Mouse (Mus musculus): ENCODE data around the gene Nfatc2.
A peak's percentile ranks its signal among the peaks of the same experiment; 100 is the strongest.

The Nfatc2 gene

DNA sequence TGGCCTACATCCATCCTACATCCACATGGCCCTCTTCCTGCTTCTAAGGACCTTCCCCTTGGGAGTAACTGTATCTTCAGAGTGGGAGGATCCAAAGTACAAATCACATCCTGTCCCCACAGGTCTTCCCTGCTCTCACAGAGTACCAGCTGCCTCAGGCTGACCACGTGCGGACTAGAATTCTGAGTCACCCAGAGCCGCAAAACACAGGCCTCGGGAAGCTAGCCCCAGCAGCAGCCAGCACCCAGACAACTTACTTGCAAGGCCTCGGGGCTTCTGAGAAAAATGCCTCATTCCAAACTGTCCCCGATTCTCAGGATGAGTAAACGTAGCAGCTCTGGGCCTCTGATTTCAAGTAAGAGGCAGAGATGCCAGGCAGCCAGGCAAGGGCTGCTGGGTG, 109.7 kb downstream of the Nfatc2 start:
- peak; percentile 99 for DNase-seq (ENCODE audit: low read depth, low spot score)

DNA sequence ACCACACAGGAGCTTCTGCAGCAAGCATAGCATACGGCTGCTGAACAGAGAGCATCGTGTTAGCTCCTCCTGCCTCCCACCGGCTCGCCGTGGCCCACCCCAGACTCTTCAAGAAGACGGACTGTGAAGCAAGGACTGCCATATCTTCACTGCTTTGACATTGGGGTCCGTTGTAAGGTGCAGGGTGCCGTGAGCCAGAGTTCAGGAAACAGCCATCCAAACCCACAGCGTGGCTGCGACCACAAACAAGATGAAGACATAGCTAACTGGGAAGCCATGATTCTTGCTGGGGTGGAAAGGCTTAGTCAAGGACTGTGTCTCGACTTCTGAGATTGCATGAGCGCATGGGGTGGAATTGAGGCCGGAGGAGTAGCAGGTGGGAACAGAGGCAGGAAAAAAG, 111.5 kb downstream of the Nfatc2 start:
- DNase-seq (ENCODE audit: low read depth, low spot score), result no peak

GRCm38 (mm10) chr2:168488158-168488925, 113.1 kb downstream of the Nfatc2 start:
- no peak for DNase-seq (ENCODE audit: low read depth, low spot score)

DNA sequence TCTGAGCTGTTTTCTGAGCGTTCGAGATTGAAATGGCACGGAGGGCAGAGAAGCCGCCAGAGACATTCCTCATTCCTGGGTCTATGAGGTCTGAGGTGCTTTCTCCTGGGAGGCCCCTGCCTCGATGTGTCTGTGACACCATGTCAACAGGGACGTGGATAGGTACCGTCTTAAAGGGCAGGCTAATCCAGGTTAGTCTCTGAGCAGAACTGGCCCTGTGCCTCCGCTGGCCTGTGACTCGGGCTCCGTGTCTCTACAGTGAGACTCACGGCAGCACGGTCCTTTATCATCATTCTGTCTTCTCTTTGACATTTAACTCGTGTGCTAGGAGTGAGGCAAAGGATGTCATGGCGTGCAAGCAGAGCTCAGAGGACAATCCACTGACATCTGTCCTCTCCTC, 120.3 kb downstream of the Nfatc2 start:
- DNase-seq (ENCODE audit: low read depth, low spot score), result no peak

DNA sequence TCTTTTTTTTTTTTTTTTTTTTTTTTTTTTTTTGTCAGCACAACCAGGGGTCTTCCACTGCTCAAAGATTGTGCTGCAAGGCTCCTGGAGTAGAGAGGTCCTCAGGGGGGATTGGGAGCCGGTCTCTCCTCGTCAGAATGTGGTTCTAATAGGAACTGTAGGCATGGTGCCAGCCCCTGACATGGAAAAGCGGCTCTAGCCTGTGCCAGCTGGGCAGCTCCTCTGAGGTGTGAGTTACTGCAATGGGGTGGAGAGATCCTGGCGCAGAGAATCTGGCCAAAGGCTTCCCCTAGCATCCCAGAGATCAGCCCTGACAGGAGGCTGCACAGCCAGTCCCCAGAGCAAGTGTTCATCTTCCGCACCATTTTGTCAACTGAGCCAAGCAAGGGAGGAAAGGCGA, 120.8 kb downstream of the Nfatc2 start:
- DNase-seq (ENCODE audit: low read depth, low spot score), result no peak

DNA sequence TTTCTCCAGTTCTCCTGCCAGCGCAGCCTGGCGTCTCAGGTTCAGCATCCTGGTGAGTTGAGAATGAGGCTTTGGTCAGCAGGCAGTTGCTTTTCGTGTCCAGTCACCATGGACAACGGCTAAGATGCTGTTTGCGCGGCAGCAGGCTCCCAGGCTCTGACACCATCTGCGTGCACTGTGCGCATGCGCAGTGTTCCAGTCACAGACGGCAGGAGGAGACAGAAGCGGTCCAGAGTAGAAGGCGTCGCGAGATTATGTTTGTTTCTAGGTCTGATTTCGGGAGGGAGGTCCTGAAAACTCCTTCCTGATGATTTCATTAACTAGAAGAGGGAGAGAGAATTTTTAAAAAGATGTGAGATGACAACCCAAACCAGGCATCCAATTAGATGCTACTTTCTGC, 121.5 kb downstream of the Nfatc2 start:
- no peak for DNase-seq (ENCODE audit: low read depth, low spot score)

GRCm38 (mm10) chr2:168478431-168478830, 123.0 kb downstream of the Nfatc2 start:
- no peak for DNase-seq (ENCODE audit: low read depth, low spot score)

DNA sequence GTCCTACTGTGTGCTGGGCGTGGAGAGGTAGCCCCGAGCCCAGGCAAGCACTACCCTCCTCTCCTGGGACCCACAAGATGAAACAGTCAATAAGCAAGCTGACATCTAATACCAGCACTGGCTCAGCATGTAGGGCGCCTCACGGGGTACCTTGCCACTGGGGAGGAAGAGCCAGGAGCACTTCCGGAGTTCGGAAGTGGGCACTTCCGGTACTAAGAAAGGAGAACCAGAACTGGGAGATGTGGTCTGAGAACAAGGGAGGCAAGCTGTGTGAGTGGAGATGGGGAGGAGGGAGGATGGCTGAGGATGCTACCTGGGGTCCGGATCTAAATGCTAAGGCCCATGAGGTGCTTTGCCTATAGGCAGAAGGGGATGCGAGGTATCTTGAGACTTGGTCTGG, 128.0 kb downstream of the Nfatc2 start:
- no peak for DNase-seq (ENCODE audit: low read depth, low spot score)

GRCm38 (mm10) chr2:168472899-168473298, 128.6 kb downstream of the Nfatc2 start:
- DNase-seq (ENCODE audit: low read depth, low spot score), result no peak

GRCm38 (mm10) chr2:168469032-168469431, 132.4 kb downstream of the Nfatc2 start:
- DNase-seq (ENCODE audit: low read depth, low spot score), result peak; percentile 89

GRCm38 (mm10) chr2:168467166-168467565, 134.3 kb downstream of the Nfatc2 start:
- DNase-seq (ENCODE audit: low read depth, low spot score), result no peak

- DNase-seq (ENCODE audit: low read depth, low spot score), result peak; percentile 100
Observed at GRCm38 (mm10) chr2:168466066-168466465, 135.4 kb downstream of the Nfatc2 start.

DNA sequence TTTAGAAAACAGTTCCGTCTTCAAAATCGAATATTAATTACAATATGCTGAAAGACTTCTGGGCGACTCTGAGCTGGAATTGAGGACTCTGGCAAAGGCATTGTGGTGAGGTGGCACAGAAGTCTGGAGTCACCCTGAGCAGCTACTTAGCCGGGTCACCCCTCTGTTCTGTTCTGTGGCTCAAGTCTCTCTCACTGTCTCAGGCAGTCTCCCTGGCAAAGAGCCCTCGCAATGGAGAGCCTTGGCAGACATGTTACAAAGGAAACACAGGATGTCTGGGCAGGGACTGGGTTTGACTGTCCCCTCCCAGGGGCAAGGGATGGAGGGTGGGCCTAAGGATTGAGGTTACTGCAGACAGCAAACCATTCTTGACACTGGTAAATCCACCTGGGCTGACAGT, 135.8 kb downstream of the Nfatc2 start:
- no peak for DNase-seq (ENCODE audit: low read depth, low spot score)

- DNase-seq (ENCODE audit: low read depth, low spot score), result no peak
Observed at GRCm38 (mm10) chr2:168461865-168462264, 139.6 kb downstream of the Nfatc2 start.

DNA sequence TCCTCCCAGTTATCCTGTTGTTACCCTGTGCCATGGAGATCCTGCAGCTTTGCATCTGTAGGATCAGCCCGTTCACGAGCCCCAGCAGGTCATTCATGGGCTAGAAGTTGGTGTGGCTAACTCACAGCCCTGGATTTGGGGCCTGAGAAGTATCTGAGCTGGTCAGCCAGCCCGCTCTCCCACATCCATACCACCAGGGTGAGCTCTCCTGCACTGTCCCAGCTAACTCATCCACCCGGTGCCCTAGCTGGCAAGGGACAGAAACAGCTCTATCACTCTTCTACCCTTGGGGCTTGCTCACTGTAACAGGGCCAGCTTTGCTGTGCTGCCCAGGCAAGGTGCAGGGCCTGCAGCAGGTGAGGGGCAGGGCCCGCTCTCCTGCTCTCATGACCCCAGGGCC, 141.8 kb downstream of the Nfatc2 start:
- DNase-seq (ENCODE audit: low read depth, low spot score), result peak; percentile 80

GRCm38 (mm10) chr2:168458583-168458982, 142.9 kb downstream of the Nfatc2 start:
- peak; percentile 99 for DNase-seq (ENCODE audit: low read depth, low spot score)

- DNase-seq (ENCODE audit: low read depth, low spot score), result peak; percentile 100
Observed at GRCm38 (mm10) chr2:168451714-168452708, 149.4 kb downstream of the Nfatc2 start.

- DNase-seq (ENCODE audit: low read depth, low spot score), result peak; percentile 89
Observed at GRCm38 (mm10) chr2:168450977-168451376, 150.5 kb downstream of the Nfatc2 start.

DNA sequence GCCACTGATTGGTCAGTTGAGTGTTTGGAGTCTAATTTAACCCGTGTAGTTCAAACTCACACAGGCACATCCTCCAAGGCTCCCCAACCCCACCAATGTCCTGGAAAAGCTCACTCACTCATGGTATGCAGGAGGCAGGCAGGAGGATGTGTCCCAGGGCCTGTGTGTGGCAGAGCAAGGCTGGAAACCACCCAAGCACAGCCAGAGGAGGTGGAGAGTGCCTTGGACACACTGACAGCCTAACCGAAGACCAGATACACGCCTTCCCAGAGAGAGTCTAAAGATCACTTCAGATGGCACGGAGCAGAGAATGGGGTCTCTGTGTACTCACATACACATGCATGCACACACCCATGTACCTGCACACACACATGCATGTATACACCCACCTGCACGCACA, 153.4 kb downstream of the Nfatc2 start:
- no peak for DNase-seq (ENCODE audit: low read depth, low spot score)

DNA sequence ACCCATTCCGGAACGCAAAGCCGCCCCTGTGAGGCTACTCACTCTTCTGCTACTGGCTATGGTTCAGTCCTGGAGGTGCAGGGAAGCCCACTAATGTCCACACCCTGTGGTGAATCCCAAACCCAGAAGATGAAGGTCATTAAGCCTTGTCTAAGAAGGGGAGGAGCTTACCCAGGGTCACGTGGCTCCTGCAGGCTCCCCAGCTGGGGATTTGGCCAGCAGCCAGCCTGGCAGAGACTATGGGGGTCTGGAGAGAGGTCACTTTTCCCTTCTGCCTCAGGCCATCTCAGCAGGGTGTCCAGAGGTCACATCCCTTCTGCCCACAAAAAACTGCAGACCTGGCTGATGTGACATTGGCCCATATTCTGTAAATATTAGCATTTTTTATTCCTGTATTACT, 153.9 kb downstream of the Nfatc2 start:
- DNase-seq (ENCODE audit: low read depth, low spot score), result no peak

GRCm38 (mm10) chr2:168445211-168445810, 156.1 kb downstream of the Nfatc2 start:
- peak; percentile 82 for DNase-seq (ENCODE audit: low read depth, low spot score)

DNA sequence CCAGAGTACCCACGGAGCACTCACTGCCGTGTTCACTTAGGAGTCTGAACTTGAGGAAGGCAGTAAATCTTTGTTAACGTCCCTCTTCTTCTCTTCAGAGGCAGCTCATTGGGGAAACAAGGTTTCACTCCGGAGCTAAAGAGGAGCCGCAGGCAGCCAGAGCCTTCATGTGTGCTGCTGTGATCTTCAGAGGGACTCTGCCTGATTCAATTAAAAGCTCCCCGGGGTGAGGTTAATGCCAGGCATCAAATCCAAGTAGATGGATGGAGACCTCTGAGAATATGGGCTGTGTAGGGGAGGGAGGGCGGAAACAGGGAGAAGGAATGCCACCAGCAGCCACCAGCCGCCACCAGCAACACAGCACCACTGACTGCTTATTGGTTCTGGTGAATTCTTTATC, 157.3 kb downstream of the Nfatc2 start:
- no peak for DNase-seq (ENCODE audit: low read depth, low spot score)
